Mouse (Mus musculus): ENCODE measurements around the gene Slc22a18. TPM values are rescaled to one million over a fixed set of nuclear protein-coding genes. Genes with fewer than 3 reads are reported as not detected.

Gene Slc22a18
- polyA plus RNA-seq, 1 experiment from 2014 or later = 2.5 TPM

DNA sequence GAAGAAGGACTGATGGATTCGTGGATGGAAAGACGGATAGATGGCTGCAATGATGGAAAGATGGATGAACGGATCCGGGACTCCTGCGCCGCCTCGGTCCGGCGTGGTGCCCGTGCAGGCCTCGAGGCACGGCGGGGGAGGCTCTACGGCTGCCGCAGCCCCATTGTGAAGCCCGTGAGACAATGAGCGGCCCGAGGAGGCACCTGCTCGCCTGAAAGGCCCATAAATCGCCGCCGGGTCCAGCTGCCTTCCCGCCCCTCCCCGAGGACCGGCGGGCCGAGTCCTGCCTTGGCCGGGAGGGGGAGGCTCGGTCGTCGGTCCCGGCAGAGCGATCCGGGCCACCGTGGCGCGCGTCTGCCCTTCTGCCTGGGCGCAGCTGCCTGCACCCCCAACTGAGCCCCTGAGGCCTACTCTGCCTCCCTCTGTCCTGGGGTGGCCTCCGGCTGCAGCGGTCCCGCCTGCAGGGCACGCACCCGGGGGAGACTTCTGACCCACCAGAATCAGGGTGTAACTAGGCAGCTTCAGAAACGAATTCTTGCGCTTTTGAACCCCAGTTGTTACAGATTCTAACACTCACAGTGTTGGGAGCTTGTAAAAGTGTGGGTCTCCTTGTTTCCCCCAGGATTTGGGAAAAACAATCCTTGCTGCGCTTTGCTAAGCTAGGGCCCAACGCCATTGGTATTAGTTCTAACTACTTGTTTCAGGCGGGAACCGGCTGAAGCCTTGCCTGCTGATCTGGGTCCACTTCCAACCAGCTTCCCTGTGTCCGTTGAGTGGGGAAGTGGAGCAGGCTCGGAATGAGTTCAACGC lies 27.7 kb upstream of the Slc22a18 start:
- Histone ChIP-seq H3K36me3 (no peaks in the 10 kb centered on the region), H3K9ac (peak overlapping the region; percentile 71), H3K27me3 (peaks cover 63% of the 10 kb centered on the region), H3K4me3 (peak overlapping the region; percentile 44), H3K4me1 (peaks cover 21% of the 10 kb centered on the region), H3K9me3 (no peaks in the 10 kb centered on the region), H3K27ac (no peak overlapping the region), H3K4me2 (peak overlapping the region; percentile 76)
- 5% methylated on average over 53 of the region's 53 CpGs for WGBS
- ATAC-seq (ENCODE audit: insufficient number of reproducible peaks, insufficient read depth, low FRiP score, low TSS enrichment, low read depth) = no peak

DNA sequence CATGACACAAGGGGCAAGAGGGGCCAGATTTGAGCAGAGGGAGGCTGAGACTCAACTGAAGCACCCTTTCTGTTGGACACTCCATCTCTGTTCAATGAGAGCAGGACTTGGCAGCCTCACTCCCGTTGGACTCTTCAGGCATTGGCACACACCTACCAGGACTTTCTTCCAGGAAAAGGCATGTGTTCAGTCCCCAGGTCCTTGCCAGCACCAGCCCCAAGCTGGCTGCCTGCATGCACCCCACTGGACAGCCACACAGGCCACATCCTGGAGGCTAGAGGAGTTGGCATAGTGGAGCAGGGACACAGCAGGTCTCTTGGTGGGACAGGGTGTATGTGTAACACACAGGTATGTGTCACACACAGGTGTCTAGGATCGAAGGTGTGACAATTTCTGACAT lies 26.4 kb upstream of the Slc22a18 start:
- Histone ChIP-seq H3K9me3 (no peaks in the 10 kb centered on the region), H3K9ac (no peak overlapping the region), H3K4me3 (no peak overlapping the region), H3K27ac (no peak overlapping the region), H3K36me3 (no peaks in the 10 kb centered on the region), H3K27me3 (peaks cover 60% of the 10 kb centered on the region), H3K4me1 (peaks cover 21% of the 10 kb centered on the region), H3K4me2 (no peak overlapping the region)
- 74% methylated on average over 2 of the region's 2 CpGs for WGBS
- ATAC-seq (ENCODE audit: insufficient number of reproducible peaks, insufficient read depth, low FRiP score, low TSS enrichment, low read depth) = no peak

DNA sequence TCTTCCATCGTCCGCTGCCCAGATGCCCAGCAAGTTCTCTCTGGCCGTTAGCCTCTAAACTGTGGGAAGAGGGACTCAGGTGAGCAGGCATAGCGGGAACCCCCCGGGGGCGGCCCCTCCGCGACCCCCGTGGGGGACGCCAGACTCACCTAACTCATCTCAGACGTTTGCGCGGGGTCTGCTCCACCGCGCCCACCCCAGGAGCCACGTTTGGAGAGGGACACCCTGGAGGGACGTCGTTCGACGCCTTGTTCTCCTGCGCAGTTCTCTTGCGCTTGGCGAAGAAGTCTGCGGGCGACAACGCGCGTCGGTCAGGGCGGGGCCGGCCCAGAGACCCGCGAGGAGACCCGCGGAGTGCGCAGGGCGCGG lies 14.6 kb upstream of the Slc22a18 start:
- peaks cover 7% of the 10 kb centered on the region; the same call in 1 of the 2 replicates for H3K27me3 ChIP-seq
- peaks cover 16% of the 10 kb centered on the region for H3K36me3 ChIP-seq
- H3K9ac ChIP-seq = peak overlapping the region; percentile 84
- WGBS = 31% methylated on average over 38 of the region's 38 CpGs
- H3K4me3 ChIP-seq = peak overlapping the region; percentile 63
- H3K27ac ChIP-seq = peak overlapping the region; percentile 87
- peaks cover 24% of the 10 kb centered on the region for H3K4me1 ChIP-seq
- H3K9me3 ChIP-seq = peaks cover 27% of the 10 kb centered on the region
- H3K4me2 ChIP-seq = peak overlapping the region; percentile 60
- ATAC-seq (ENCODE audit: insufficient number of reproducible peaks, insufficient read depth, low FRiP score, low TSS enrichment, low read depth) = no peak

DNA sequence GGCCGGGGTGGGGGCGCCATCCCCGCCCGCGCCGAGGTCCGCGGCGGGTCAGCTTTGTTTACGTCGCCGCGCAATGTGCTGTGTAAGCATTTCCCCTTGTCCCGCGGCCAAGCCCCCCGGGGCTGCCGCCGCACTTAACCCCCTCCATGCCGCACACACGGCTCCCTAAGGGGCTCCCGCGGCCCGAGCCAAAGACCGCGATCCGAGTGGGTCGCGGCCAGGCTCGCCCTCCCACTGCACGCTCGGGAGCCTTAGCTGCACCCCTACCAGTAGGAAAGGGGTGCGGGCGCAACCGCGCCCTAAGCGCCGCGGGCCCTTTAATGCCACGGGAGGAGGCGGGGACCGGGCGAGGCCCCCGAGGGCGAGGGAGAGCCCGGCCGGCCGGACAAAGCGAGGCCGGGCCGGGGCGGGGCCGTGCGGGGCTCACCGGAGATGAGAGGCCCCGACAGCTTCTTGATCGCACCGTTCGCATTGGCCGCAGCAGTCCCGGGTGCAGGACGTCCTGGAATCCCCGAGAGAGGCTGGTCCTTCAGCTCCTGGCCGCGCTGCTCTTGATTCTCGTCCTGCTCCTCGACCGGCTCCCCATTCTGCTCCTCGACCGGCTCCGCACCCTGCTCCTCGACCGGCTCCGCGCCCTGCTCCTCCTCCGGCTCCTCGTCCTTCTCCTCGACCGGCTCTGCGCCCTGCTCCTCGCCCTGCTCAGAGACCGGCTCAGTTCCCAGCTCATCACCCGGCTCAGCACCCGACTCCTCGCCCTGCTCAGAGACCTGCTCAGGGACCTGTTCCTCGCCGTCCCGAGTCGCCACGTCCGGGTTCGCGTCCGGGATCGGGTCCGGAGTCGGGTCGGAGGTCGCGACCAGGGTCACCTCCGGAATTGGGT lies 14.0 kb upstream of the Slc22a18 start:
- H3K4me2 ChIP-seq = peak overlapping the region; percentile 60
- ATAC-seq (ENCODE audit: insufficient number of reproducible peaks, insufficient read depth, low FRiP score, low TSS enrichment, low read depth) = no peak
- peak overlapping the region; percentile 87 for H3K27ac ChIP-seq
- H3K9ac ChIP-seq = peak overlapping the region; percentile 84
- peak overlapping the region; percentile 63 for H3K4me3 ChIP-seq
- peaks cover 30% of the 10 kb centered on the region for H3K4me1 ChIP-seq
- H3K27me3 ChIP-seq = peaks cover 7% of the 10 kb centered on the region; the same call in 1 of the 2 replicates
- H3K9me3 ChIP-seq = peaks cover 27% of the 10 kb centered on the region
- peaks cover 16% of the 10 kb centered on the region for H3K36me3 ChIP-seq
- WGBS = 31% methylated on average over 98 of the region's 100 CpGs

DNA sequence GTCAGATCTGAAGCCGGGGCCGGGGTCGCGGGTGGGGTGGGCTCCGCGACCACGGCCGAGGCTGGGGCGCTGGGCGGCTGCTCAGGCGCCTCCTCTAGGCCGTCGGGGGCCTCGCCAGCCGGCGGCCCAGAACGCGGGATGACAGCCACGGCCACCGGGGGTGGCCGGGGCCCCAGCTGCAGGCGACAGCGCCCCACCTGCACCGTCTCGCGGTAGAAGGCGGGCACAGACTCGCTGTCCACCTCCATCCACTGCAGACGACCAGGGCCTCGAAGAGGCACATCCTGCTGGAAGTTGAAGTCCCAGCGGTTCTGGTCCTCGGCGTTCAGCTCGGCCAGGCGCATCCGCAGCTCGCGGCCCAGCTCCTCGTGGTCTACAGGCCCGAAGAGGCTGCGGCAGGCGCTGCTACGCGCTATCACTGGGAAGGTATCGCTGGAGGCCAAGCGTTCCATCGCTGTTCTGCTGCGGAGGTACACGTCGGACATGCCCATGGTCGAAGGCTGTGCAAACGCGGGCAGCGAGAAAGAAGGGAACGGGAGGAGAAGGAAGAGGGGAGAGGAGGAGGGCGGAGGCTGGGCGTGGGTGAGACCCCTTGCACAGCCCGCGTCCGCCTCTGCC lies 13.2 kb upstream of the Slc22a18 start:
- peak overlapping the region; percentile 84 for H3K9ac ChIP-seq
- ATAC-seq (ENCODE audit: insufficient number of reproducible peaks, insufficient read depth, low FRiP score, low TSS enrichment, low read depth) = no peak
- H3K4me2 ChIP-seq = peak overlapping the region; percentile 60
- 42% methylated on average over 60 of the region's 60 CpGs for WGBS
- peaks cover 38% of the 10 kb centered on the region for H3K4me1 ChIP-seq
- H3K27ac ChIP-seq = peak overlapping the region; percentile 87
- H3K27me3 ChIP-seq = peaks cover 7% of the 10 kb centered on the region; the same call in 1 of the 2 replicates
- peaks cover 16% of the 10 kb centered on the region for H3K36me3 ChIP-seq
- peaks cover 27% of the 10 kb centered on the region for H3K9me3 ChIP-seq
- peak overlapping the region; percentile 63 for H3K4me3 ChIP-seq

DNA sequence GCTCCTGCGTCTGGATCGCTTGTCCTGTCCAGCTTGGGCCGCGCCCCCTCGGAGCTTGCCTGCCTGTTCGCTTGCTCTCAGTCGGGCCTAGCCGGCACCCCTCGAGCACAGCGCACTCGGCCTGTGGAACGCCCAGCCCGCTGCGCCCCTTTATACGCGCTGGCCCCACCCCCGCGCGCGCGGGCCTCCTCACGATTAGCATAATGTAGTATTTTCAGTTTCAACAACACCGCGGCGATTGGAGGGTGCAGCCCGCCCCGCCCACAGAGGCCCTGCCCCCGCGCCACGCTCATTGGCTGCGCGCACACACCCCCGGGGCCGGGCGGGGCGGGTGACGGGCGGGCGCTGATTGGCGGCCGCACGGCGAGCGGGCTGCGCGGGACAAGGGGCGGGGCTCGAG lies 12.7 kb upstream of the Slc22a18 start, which contains the start of gene Cdkn1c:
Gene Cdkn1c (minus strand): TSS at position 177 of the 400 bp plus-strand sequence.
- Histone ChIP-seq H3K4me3 (peak within 1 kb of the TSS; percentile 63), H3K36me3 (peaks cover 16% of the 10 kb centered on the region), H3K27ac (peak within 1 kb of the TSS; percentile 87), H3K9me3 (peaks cover 27% of the 10 kb centered on the region), H3K9ac (peak within 1 kb of the TSS; percentile 84), H3K27me3 (peaks cover 7% of the 10 kb centered on the region; the same call in 1 of the 2 replicates), H3K4me2 (peak within 1 kb of the TSS; percentile 60), H3K4me1 (peaks cover 42% of the 10 kb centered on the region)
- peak; percentile 80 for ATAC-seq (ENCODE audit: insufficient number of reproducible peaks, insufficient read depth, low FRiP score, low TSS enrichment, low read depth)
- 43% methylated on average over 48 of the region's 48 CpGs for WGBS

DNA sequence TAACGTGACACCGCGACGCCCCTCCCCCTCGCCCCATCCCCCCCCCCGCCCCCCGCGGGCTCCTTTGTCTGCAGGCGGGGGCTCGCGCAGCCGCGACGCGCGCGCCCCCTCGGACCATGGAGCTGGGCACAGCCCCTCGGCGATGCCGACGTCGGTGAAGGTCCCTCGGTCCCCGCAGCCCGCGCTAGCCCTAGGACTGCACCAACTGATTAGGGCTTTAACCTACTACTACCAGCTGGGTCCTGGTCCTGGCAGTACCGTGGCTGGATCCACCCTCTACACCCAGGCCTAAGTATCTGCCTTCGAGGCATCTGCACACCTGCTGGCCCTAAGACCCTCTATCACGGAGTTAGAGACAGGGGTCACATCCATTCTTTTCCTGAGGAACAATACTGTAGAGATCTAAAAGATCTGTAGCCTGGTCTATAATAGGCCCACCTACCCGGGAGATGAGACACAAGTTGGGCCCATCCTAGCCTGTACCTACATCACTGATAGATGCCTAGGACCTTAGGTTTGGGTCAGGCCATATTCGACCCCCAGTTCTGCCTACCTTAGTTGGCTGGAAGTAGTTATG lies 12.2 kb upstream of the Slc22a18 start:
- Histone ChIP-seq H3K9me3 (peaks cover 27% of the 10 kb centered on the region), H3K4me3 (peak overlapping the region; percentile 63), H3K27ac (peak overlapping the region; percentile 64; the same call in 1 of the 2 replicates), H3K9ac (peak overlapping the region; percentile 51), H3K4me2 (peak overlapping the region; percentile 60), H3K36me3 (peaks cover 16% of the 10 kb centered on the region), H3K4me1 (peaks cover 46% of the 10 kb centered on the region), H3K27me3 (peaks cover 7% of the 10 kb centered on the region; the same call in 1 of the 2 replicates)
- peak; percentile 11; the same call in 1 of the 2 replicates for ATAC-seq (ENCODE audit: insufficient number of reproducible peaks, insufficient read depth, low FRiP score, low TSS enrichment, low read depth)
- 31% methylated on average over 27 of the region's 32 CpGs for WGBS

DNA sequence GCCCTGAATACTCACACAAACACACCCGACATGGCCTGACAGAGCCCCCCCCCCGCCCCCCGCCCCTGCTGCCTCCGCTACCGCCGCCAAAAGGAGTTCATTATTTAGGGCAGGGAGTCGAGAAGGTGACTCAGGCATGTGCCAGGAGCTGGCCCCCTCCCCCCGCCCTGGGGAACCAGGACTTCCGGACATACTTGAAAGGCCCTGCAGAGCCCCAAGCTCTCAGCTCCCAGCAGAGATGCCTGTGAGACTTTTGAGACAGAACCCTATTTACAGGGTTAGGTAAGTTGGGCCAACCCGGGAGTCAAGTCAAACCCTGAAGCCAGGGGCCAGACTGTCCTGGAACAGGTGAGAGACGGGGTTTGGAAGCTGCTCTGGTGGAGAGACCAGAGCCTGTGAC lies 11.6 kb upstream of the Slc22a18 start:
- whole genome bisulfite sequencing = 56% methylated on average over 11 of the region's 11 CpGs
- peaks cover 49% of the 10 kb centered on the region for H3K4me1 ChIP-seq

DNA sequence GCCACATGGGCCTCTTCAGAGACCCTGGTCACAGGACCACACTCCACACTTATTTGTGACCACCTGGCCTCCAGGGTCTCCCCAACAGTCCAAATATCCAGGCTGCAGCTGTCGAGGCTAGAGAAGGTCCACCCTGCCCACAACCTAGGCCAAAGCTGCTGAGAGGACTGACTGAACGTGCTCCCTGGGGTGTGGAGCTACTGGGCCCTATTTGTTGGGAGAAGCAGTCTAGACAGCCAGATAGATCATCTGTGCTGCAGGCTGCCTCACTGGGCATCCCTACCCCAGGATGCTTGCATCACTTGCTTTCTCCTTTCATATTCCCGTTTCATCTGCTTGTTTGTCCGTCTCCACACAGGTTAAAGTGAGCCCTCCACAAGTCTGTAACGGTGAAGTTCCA lies 11.0 kb upstream of the Slc22a18 start:
- Histone ChIP-seq H3K36me3 (peaks cover 16% of the 10 kb centered on the region), H3K4me2 (no peak overlapping the region), H3K4me3 (no peak overlapping the region), H3K4me1 (peaks cover 55% of the 10 kb centered on the region), H3K9ac (no peak overlapping the region), H3K9me3 (peaks cover 27% of the 10 kb centered on the region), H3K27ac (no peak overlapping the region), H3K27me3 (peaks cover 7% of the 10 kb centered on the region; the same call in 1 of the 2 replicates)
- whole genome bisulfite sequencing = 69% methylated on average over 5 of the region's 5 CpGs
- no peak for ATAC-seq (ENCODE audit: insufficient number of reproducible peaks, insufficient read depth, low FRiP score, low TSS enrichment, low read depth)

More for the DNA sequence above, 11.6 kb upstream of the Slc22a18 start:
- Histone ChIP-seq H3K9me3 (peaks cover 27% of the 10 kb centered on the region), H3K27me3 (peaks cover 7% of the 10 kb centered on the region; the same call in 1 of the 2 replicates), H3K36me3 (peaks cover 16% of the 10 kb centered on the region), H3K4me3 (no peak overlapping the region), H3K4me2 (peak overlapping the region; percentile 60), H3K27ac (0 out of 2 replicates have a peak overlapping the region, but pooled peaks have one; percentile 64), H3K9ac (no peak overlapping the region)
- ATAC-seq (ENCODE audit: insufficient number of reproducible peaks, insufficient read depth, low FRiP score, low TSS enrichment, low read depth) = no peak

DNA sequence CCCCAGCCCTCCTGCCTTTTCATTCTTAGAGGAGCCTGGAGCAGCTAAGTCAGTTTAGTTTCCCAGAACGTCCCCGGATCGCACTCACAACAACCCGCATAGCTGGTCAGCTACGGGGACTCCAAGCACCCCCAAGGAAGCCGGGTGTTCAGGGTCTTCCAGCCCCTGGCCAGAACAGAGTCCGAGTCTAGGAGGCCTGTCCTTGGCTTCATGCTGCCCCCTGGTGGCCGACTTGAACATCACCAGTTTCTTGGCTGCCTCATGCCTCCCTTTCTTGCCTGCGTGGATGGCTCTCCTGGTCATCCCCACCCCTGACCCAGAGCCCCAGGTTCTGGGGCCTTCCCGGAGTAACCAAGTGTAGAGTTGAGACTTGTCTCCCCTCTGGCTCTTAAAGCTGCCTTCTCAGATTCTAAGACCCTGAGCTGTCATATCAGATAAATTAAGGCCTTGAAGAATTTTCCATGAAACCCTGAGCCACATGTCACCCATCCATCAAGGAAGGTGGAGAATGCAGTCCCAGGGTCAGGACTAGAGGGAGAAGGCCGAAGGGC lies 9.6 kb upstream of the Slc22a18 start:
- 40% methylated on average over 11 of the region's 11 CpGs for WGBS
- ATAC-seq (ENCODE audit: insufficient number of reproducible peaks, insufficient read depth, low FRiP score, low TSS enrichment, low read depth) = no peak
- H3K4me1 ChIP-seq = peaks cover 61% of the 10 kb centered on the region

More for the DNA sequence above, 9.6 kb upstream of the Slc22a18 start:
- Histone ChIP-seq H3K9me3 (peaks cover 24% of the 10 kb centered on the region), H3K27me3 (peaks cover 8% of the 10 kb centered on the region; the same call in 1 of the 2 replicates), H3K36me3 (peaks cover 12% of the 10 kb centered on the region), H3K27ac (peak overlapping the region; percentile 88), H3K4me2 (peak overlapping the region; percentile 61), H3K9ac (no peak overlapping the region), H3K4me3 (no peak overlapping the region)
